Mouse (Mus musculus): ENCODE measurements at regions not wholly inside any gene's neighbourhood (a gene's known extent, or its start where the extent isn't known, plus 50 kb on each side); places are given as distances from the start of the nearest gene placed in this dataset.

DNA sequence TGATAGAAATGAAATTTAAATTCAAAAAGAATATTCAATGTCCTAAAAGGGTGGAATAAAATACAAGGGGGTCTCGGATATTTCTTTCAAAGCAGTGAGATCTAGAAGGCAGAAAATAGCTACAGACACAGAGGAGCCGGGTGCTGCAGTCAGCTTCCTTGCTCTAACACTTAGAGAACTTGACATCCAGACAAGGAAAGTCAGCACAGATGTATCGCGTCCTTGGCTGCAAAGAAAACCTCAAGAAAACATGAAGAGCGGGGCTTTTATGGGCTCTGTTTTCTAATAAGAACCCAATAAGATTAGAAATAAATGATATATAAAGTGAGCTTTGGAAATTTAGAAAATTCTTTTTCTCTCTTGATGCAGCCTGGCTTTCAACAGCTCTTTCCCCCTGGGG is 53.1 kb upstream of the Glis3 start:
- DNase-seq = no peak

DNA sequence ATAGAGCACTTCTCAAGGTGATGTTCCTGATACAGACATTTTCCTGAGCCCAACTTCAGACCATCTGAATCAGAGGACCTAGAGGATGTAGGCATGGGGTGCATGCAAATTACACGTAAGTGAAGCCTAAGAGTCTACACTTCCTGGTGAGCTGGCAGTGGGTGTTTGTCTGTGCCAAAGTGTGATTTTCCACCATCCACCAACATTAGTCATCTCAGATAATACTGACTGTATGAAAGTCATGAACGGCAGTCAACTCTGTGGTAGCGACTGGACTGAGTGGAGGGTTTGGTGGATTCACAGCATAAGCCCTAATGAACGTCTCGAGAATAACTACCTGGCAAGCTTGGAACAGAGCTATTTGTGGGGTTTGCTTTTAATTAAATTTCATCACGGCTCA is 53.9 kb upstream of the Glis3 start:
- DNase-seq = no peak

DNA sequence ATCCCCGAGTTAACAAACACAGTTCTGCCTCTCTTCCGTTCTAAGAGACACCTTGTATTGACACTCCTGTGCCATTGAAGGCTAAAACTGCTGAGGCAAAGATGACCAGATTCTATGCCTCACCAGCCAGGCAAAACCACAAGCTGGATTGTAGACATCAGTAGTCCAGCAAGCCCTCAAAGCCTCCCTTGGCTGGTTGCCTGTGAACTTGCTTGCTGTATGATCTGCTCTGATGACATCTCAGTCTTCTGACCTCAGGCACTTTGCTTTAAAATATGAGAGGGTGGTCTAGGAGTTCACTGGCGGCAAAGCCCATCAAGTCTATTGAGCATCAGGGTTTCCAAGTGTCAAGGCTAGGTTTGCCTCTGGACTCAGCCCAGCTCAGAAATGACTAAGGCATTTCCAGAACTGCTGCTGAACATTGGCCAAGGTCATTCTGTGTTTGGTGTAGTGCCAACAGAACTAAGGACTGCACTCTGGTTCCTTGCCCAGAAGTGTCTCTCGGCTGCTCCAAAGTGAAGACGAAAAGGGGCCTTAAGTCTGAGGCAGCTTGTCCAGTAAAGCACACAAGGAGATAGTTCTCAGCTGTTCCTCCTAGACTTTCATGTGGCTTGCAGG is 63.4 kb upstream of the Glis3 start:
- no peak for DNase-seq

DNA sequence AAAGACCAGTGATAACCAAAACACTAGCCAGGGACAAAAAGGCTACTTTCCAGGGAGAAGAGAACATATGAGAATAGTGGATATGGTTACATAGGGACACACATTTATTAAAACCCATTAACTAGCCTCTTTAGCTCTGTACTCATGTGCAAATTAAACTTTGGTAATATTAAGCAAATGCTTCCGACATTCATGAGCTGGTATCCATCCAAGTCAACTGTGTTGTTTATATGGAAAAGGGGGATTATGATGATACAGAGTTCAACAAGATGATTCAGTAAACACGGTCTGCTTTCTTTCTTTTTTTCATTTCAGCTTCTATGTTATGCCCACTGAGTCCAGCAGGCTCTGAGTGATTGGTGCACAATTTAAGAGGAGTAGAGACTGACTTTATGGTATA is 65.2 kb upstream of the Glis3 start:
- DNase-seq = no peak

DNA sequence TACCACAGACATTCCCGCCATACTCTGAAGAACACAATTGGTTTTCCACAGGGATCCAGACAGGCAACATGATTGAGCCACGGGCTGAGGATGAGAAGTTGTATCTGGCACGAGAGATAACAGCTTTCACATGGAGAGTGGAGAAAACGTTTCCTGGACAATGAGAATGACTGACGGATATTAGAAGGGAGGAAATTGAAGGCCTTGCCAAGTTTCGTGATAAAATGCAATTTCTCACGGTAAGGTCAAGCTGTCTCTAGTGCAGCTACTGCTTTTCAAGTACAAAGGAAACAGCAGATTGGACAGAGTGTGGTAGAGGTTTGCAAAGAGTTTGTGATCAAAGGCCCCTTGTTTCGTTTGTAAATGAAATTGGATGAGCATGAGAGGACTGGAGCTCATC is 65.7 kb upstream of the Glis3 start:
- no peak for DNase-seq

DNA sequence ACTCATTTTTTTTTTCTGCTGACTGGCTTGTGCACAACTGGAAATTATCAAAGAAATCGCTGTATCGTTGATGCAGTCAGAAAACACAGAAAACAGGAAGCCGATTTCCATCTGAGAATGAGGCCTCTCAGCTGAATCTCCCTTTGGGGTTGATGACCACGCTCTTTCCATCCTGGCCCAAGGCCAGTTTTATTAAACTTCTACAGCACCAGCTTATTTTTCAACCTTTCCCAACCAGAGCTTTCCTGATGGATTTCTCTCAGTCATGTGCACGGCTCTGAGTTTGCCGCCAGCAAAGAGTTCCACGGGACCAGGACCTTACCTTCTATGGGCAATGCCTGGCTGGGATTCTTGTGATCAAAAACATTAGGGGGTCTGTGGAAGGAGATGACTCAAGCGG is 71.2 kb upstream of the Glis3 start:
- no peak for DNase-seq

DNA sequence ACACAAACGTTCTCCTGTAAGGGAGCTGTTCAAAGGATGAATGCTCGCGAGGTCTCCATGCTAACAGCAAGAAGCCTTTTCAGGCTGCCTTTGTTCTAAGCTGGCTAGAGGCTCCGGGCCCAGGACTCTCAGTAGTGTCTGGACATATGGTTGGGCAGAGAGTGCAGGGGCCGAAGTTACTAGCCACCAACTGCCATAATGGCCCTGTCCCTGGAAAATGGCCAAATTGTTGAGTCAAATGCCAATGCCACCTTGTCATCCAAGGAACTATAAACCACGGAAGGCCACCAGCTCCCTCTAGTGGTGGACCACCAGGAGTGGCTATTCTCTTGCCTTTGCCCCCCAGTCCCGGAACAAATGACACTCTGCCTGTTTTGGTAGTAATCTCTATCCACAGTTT is 76.0 kb upstream of the Slc1a1 start:
- DNase-seq = peak; percentile 41

DNA sequence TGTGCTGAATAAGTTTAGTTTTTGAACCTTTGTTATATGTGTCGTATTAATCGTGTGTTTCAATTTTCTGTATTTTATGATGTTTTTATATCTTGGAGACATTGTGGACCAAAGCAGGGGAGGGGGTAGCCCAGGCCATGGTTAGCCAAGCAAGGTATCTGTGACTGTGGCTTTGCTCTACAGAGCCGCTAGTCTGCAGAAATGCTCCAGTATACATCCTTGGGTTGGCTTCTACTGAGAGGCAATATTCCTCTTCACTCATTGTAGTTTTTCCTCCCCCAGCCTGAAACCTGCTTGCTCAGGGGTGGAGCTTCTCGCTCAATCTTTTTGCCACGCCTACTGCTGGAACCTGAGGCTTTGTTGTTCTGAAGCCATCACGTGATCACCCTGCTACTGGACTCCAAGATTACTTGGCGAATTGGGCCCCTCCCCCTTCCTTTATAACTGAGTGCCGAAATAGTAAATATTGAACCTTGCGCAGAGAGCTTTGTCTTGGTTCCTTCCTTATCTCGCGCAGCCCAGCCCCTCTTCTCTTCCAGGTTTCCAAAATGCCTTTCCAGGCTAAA is 70.0 kb upstream of the Slc1a1 start:
- DNase-seq = no peak

DNA sequence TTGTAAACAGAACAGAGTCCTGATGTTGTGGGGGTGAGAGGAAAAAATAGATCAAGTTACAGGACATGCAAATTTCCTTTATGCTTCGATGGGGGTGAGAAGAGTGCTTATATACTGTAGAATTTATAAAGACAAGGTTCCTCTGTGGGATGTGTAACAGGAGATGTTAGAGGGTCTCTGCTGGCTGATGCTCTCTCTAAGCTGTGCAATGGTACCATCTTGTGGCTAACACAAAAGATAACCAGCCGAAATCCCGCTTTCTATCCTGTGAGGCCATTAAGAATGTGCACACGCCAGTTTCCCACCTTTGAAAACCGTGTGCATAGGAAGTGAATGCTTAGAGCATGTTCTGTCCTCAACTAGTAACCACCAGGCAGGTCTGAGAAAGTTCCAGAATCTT is 66.6 kb upstream of the Slc1a1 start:
- DNase-seq = no peak

DNA sequence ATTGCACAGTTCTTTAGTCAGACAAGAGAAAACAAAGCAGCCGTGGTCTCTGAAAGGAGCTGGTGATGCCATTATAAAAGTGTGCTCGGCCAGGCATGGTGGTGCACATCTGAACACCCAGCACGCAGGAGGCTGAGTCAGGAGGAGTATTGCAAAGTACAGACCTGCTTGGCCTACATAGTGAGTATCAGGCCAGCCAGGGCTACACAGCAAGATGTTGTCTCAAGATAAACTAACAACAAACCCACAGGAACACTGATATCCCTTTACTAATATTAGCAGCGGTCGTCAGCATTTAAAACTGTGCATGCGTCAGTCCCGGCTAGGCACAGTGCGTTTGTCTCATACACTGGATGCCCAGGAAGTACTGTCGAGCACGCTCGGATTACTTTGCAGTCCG is 64.4 kb upstream of the Slc1a1 start:
- no peak for DNase-seq

DNA sequence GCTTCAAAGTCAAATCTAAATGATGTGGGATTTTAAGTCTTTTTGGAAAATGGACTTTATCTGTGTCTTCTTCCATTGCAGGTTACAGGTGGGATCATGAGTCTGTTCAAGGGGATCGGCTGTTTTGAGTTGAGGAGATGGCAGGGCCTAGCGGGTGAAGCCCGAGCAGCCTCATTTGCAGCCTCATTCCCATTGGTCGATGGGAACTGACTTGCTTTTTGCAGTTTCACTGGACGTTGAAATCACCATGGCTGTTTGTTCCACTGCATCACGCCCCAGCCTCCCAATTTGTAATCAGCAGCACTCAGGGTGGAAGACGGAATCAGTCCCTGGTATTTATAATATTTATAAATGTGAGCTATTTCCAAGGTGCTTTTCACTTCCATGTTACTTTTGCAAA is 63.0 kb upstream of the Slc1a1 start:
- no peak for DNase-seq

DNA sequence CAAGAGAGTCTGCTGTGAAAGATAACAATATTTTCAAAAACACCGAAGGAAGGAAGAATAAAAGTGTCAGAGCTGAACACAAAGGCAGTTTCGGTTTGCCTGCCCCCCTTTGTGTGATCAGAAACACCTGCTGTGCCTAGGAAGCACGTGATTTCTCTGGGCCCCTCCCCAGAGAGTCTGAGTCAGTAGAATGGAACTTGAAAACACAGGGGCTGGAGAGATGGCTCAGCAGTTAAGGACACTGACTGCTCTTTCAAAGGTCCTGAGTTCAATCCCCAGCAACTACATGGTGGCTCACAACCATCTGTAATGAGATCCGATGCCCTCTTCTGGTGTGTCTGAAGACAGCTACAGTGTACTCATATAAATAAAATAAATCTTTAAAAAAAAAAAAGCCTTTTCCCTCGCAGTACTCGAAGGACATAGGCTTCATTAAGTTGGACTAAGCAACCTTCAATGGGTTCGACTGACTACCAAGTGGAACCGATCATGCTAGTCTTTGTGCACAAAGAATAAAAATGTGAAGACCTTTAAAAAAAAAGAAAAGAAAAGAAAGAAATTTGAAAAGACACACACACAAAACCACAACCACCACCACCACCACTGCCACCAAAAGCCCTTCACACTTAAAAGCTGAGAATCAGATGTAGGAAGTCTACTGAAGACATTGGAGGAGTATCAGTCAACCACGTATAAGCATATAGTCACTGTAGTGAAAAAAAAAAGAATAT is 61.8 kb upstream of the Slc1a1 start:
- no peak for DNase-seq

DNA sequence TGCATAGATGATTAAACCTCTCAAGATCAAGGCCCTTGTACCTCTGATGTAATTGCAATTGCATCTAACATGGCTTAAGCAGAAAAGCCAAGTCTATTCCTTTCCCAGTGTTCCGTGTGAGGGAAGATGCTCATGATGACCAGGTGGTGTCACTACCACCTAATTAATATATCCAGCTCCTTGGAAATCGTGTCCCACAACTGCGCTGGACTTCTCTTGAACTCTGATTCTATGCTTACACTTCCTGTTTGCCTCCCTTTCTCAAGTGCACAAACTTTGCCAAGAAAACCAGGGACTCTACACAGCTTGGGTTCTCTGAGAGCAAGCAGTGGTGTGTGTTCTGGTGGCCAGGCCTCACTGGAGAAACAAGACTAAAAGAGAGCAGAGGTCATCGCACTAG is 58.0 kb upstream of the Slc1a1 start:
- DNase-seq = peak; percentile 15

DNA sequence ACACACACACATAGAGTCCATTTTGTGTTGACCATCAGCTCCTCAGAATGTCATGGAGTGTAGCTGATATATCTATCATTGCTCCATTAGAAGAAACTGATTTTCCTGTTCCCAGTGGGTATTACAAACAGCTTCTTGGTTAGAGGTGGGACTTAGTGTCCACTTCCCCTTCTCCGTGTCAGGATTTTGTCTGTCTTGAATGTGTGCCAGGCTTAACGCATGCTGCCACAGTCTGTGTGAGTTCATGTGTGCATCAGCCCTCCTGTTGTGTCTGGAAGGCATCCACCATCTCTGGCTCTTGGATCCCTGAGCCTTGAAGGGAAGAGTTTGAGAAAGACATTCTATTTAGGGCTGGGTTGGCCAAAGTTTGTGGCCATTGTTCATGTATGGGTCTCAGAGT is 57.2 kb upstream of the Slc1a1 start:
- DNase-seq = no peak

DNA sequence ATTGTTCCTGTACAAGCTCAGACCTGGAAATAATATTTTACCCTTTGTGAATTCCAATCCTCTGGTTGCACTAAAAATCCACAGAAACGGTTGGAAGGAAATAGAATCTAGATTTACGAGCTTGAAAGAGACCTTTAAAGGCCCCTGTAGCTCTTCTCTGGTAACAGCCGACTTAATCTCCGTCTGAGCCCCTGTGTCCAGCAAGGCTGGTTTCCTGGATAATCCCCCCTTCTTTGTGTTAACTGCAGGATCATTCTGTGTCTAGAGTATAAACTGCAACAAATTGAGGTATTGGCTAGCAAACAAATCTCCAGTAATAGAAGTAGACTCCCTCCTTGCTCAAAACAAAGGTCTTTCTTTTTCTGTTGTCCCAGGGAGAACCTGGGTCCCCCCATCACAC is 56.5 kb upstream of the Slc1a1 start:
- no peak for DNase-seq

DNA sequence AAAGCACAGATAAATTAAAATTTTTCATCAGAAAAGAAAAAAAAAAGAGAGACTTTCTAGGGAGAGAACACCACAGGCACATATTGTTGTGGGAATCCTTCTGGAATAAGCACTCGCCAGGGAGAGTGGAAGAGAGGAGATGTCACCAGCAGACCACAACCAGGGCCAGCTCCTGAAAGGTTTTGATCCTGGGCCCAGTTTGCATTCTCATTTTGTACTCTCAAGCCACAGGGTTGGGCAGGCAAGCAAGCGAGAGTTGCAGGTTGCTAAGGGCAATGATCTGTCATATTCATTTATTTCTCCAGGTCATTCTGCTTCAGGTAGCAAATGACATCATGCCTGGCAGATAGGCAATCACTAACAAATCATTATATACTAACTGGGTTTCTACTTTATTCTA is 52.9 kb upstream of the Slc1a1 start:
- DNase-seq = no peak

All from cerebellum, adult 9-11 months (tissue).